Mouse (Mus musculus) embryonic facial prominence, embryonic 11.5 days (tissue): ENCODE measurements around the gene Slc25a10. TPM values are rescaled to one million over a fixed set of nuclear protein-coding genes. Genes with fewer than 3 reads are reported as not detected.
"Not testable (repeated sequence)": the region's sequence is repeated elsewhere in the genome, so short reads cannot be mapped to it uniquely, and the experiment has no call there.

Experiments
- ATAC-seq: fragments of 200-750 bp; cut with Nextera tagmentation; replicated peaks from 2 replicates; pipeline ENCODE4 v1.8.0; 2017; ENCODE audit warnings: low read depth; ENCODE audit not compliant: insufficient number of reproducible peaks, low FRiP score, low TSS enrichment
- DNase-seq: peaks from one replicate; pipeline ENCODE4 v3.0.0-alpha.2; 2015; ENCODE audit warnings: low spot score
- H3K27ac ChIP-seq: fragments of 300-500 bp; sonication (generic); replicated peaks from 2 replicates; pipeline ENCODE4 v1.5.1; 2014; ENCODE audit warnings: mild to moderate bottlenecking, low read depth, low read length, control low read depth
- H3K27me3 ChIP-seq: fragments of 300-500 bp; sonication (generic); 2 replicates; pipeline ENCODE4 v1.6.1; 2014; ENCODE audit warnings: mild to moderate bottlenecking, low read length, moderate library complexity, mixed read lengths; ENCODE audit not compliant: control insufficient read depth, insufficient read depth
- H3K36me3 ChIP-seq: fragments of 300-500 bp; sonication (generic); replicated peaks from 2 replicates; pipeline ENCODE4 v1.6.1; 2014; ENCODE audit warnings: low read depth, mild to moderate bottlenecking, low read length, moderate library complexity, mixed read lengths; ENCODE audit not compliant: control insufficient read depth, insufficient read depth
- H3K4me1 ChIP-seq: fragments of 300-500 bp; sonication (generic); 2 replicates; pipeline ENCODE4 v1.6.1; 2014; ENCODE audit warnings: low read length, mixed read lengths; ENCODE audit not compliant: control insufficient read depth, insufficient read depth
- H3K4me2 ChIP-seq: fragments of 300-500 bp; sonication (generic); 2 replicates; pipeline ENCODE4 v1.6.1; 2014; ENCODE audit warnings: low read depth, mild to moderate bottlenecking, control low read depth, low read length, moderate library complexity
- H3K4me3 ChIP-seq: fragments of 300-500 bp; sonication (generic); 2 replicates; pipeline ENCODE4 v1.5.1; 2014; ENCODE audit warnings: low read depth, low read length, control low read depth
- H3K9ac ChIP-seq: fragments of 300-500 bp; sonication (generic); replicated peaks from 2 replicates; pipeline ENCODE4 v1.6.1; 2014; ENCODE audit warnings: mild to moderate bottlenecking, control low read depth, low read length
- H3K9me3 ChIP-seq: fragments of 300-500 bp; sonication (generic); replicated peaks from 2 replicates; pipeline ENCODE4 v1.6.1; 2016; ENCODE audit warnings: mild to moderate bottlenecking, low read length, inconsistent platforms, mixed read lengths; ENCODE audit not compliant: control insufficient read depth
- WGBS: fragments of 180-500 bp; shearing (Covaris S2); extraction: QIAGEN DNeasy Blood & Tissue Kit; methylation state at CpG from one replicate; pipeline ENCODE4 v1.1.7; 2014; 5-methylcytosine and 5-hydroxymethylcytosine counted together
- polyA plus RNA-seq: library from polyadenylated mRNA; unstranded; fragments of >200 nt; fragmentation: Nextera tagmentation; extraction: Ambion mirVana; gene quantifications from 2 replicates; pipeline ENCODE4 v1.2.1, GENCODE M21; 2014

The Slc25a10 gene
- polyA plus RNA-seq, 1 experiment from 2014 or later, result 46.9 TPM

- no peak for ATAC-seq
- WGBS, result 78% methylated on average over 13 of the region's 13 CpGs
Observed at GRCm38 (mm10) chr11:120507611-120508289, 16.1 kb downstream of the Slc25a10 start.

DNA sequence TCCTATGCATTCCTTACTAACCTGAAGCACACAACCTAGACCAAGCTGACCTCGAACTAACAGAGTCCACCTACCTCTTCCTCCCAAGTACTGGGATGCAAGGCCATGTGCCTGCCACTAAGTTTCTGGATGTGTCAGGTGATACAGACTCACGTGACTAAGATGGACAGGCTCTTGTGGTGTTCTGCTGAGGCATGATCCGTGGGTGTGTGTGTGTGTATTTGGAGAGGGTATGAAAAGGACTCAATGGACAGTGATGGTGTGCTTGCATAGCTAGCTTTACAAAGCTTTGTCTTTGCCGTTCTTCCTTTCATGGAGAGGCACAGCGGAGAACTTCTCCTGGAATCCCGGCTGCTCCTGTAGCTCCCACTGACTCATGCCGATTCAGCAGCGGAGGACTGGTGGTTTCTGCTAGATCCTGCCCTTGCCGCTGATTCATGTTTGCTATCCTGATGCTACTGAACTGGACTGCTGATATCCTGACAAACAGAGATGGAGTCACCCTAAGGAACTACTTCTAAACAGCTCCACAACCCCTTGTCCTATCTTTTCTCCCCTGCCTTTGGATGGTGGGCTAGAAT lies 16.7 kb downstream of the Slc25a10 start:
- 89% methylated on average over 9 of the region's 9 CpGs for WGBS
- Histone ChIP-seq H3K4me2 (no peak overlapping the region), H3K27ac (no peak overlapping the region), H3K4me1 (no peaks in the 10 kb centered on the region; the same call in 1 of the 2 replicates), H3K9ac (no peak overlapping the region), H3K9me3 (no peaks in the 10 kb centered on the region), H3K36me3 (no peaks in the 10 kb centered on the region), H3K27me3 (no peaks in the 10 kb centered on the region), H3K4me3 (no peak overlapping the region)
- DNase-seq (no peak), ATAC-seq (no peak)

More at GRCm38 (mm10) chr11:120507611-120508289, 16.1 kb downstream of the Slc25a10 start:
- Histone ChIP-seq H3K27me3 (no peaks in the 10 kb centered on the region), H3K27ac (no peak overlapping the region), H3K4me1 (no peaks in the 10 kb centered on the region; the same call in 1 of the 2 replicates), H3K4me2 (no peak overlapping the region), H3K36me3 (no peaks in the 10 kb centered on the region), H3K9me3 (no peaks in the 10 kb centered on the region), H3K9ac (no peak overlapping the region), H3K4me3 (no peak overlapping the region)
- no peak for DNase-seq

DNA sequence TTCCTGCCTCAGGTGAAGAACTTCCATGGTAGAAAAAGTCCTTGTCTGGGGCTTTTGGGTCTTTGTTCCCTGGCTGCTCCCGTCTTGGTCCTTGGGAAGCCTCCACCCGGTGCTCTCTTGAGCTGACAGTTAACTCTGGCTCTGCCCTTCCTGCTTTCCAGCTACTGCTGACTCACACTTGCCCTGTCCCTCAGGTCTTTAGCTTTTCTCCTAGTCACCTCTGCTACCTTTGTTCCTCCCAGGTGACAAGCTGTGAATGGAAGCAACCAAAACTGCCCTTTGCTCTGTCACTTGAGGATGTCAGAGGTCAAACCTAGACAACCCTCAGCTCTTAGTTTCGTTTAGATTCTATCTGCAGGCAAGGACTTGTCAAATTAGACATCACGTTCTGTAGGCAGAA lies 18.3 kb downstream of the Slc25a10 start:
- H3K9ac ChIP-seq, result no peak overlapping the region
- no peak overlapping the region for H3K27ac ChIP-seq
- no peak for ATAC-seq
- H3K4me3 ChIP-seq, result no peak overlapping the region
- DNase-seq, result no peak
- no peak overlapping the region for H3K4me2 ChIP-seq
- H3K4me1 ChIP-seq, result no peaks in the 10 kb centered on the region; the same call in 1 of the 2 replicates
- no peaks in the 10 kb centered on the region for H3K9me3 ChIP-seq
- H3K27me3 ChIP-seq, result no peaks in the 10 kb centered on the region
- H3K36me3 ChIP-seq, result no peaks in the 10 kb centered on the region
- WGBS, result 25% methylated on average over 4 of the region's 4 CpGs

- Histone ChIP-seq H3K27me3 (no peaks in the 10 kb centered on the region), H3K36me3 (no peaks in the 10 kb centered on the region), H3K4me3 (0 out of 2 replicates have a peak overlapping the region, but pooled peaks have one; percentile 6), H3K9ac (peak overlapping the region; percentile 61), H3K4me2 (peak overlapping the region; percentile 40), H3K27ac (no peak overlapping the region; the same call in 1 of the 2 replicates), H3K9me3 (no peaks in the 10 kb centered on the region), H3K4me1 (no peaks in the 10 kb centered on the region; the same call in 1 of the 2 replicates)
- WGBS, result 4% methylated on average over 16 of the region's 16 CpGs
- no peak for ATAC-seq
- DNase-seq, result peak; percentile 48
Observed at GRCm38 (mm10) chr11:120510375-120511030, 18.9 kb downstream of the Slc25a10 start.

DNA sequence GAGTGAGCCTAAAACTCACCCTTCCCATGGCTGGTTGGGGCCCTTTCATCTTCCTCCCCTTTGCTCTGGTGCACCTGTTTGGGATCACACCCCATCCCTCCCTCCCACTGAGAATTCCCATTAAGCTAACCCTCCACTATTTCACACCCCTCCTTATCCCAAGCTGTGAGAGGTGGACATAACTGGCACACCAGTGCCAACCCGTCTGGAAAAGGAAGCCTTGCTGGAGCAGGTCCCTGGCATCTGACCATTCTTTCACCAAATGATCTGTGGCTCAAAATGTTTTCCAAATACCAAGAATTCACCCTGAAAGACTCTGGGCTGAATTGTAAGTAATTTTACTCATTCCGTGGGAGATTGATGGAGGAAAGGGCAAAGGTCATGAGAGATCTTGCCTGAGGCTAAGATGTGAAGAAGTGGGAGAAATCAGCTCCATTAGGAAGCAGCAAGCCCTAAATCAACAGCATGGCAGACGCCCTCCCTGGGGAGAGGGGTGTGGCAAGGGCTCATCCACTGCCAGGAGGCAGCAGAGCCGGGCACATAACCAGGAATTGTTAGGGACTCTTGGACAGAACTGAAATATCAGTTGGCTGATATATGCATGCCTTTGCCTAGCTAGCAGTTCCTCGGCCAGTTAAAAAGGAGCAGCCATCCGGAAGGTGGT lies 21.3 kb downstream of the Slc25a10 start:
- no peak for DNase-seq

DNA sequence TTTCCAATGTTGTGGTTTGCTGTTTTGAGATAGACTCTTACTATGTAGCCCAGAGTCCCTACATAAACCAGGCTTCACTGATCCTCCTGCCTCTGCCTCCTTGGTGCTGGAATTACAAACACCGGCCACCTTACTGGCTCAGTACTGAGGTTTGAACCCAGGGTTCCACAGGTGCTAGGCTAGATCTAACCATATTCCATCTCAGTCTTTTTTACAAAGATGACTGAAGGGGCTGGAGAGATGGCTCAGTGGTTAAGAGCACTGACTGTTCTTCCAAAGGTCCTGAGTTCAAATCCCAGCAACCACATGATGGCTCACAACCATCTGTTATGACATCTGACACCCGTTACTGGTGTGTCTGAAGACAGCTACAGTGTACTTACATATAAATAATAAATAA lies 22.6 kb downstream of the Slc25a10 start:
- not testable (repeated sequence) for H3K4me2 ChIP-seq, H3K4me3 ChIP-seq, H3K27me3 ChIP-seq, H3K27ac ChIP-seq, H3K4me1 ChIP-seq, H3K36me3 ChIP-seq, DNase-seq, H3K9ac ChIP-seq, H3K9me3 ChIP-seq, ATAC-seq
- WGBS, result 84% methylated on average over 2 of the region's 2 CpGs

More for the DNA sequence above, 21.3 kb downstream of the Slc25a10 start:
- Histone ChIP-seq H3K4me1 (no peaks in the 10 kb centered on the region; the same call in 1 of the 2 replicates), H3K27ac (no peak overlapping the region), H3K27me3 (no peaks in the 10 kb centered on the region), H3K4me3 (no peak overlapping the region), H3K9ac (no peak overlapping the region), H3K4me2 (no peak overlapping the region), H3K36me3 (no peaks in the 10 kb centered on the region), H3K9me3 (no peaks in the 10 kb centered on the region)
- WGBS, result 35% methylated on average over 6 of the region's 6 CpGs
- no peak for ATAC-seq

GRCm38 (mm10) chr11:120515611-120516010 lies 24.0 kb downstream of the Slc25a10 start:
- Histone ChIP-seq H3K4me1 (no peaks in the 10 kb centered on the region; the same call in 1 of the 2 replicates), H3K27ac (no peak overlapping the region), H3K9me3 (no peaks in the 10 kb centered on the region), H3K4me3 (no peak overlapping the region), H3K4me2 (no peak overlapping the region), H3K27me3 (no peaks in the 10 kb centered on the region), H3K36me3 (no peaks in the 10 kb centered on the region), H3K9ac (no peak overlapping the region)
- ATAC-seq (no peak; the same call in 1 of the 2 replicates), DNase-seq (peak; percentile 85)
- WGBS, result 18% methylated on average over 17 of the region's 17 CpGs
